Mouse (Mus musculus): ENCODE data around the gene Gm21987. TPM values are rescaled to one million over a fixed set of nuclear protein-coding genes. Genes with fewer than 3 reads are reported as not detected.
"Not testable (repeated sequence)": the region's sequence is repeated elsewhere in the genome, so short reads cannot be mapped to it uniquely, and the experiment has no call there.

The Gm21987 gene
- total and polyA plus RNA-seq, 2 experiments from 2014 or later, result not detected

DNA sequence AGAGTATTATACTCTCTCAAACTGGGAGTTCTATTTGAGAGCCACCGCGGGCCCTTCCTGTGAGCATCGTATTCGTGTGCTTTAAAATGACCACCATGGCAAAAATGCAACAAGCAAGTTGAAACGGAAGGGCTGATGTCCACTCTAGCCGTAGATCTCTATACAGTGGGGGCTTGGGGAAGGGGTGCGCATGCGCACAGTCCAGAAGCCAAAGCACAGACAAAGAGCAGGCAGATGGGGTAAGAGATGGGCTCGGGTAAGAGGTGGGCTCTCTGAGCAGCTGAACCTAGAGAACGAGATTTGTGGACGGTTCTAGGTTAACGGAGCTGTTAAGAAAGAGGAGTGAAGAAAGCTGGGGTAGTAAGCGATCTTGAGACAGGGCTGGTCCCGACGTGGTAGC is 22.5 kb upstream of the Gm21987 start:
- Histone ChIP-seq H3K27ac (ENCODE audit: low read depth, low read length) (no peak overlapping the region), H3K9me3 (ENCODE audit: low read length) (no peaks in the 10 kb centered on the region), H3K4me2 (ENCODE audit: low read depth, low read length, poor library complexity, severe bottlenecking) (no peak overlapping the region), H3K36me3 (ENCODE audit: insufficient read depth, low read length) (no peaks in the 10 kb centered on the region), H3K4me1 (ENCODE audit: insufficient read depth, low read length) (no peaks in the 10 kb centered on the region), H3K27me3 (ENCODE audit: insufficient read depth, low read length) (no peaks in the 10 kb centered on the region), H3K4me3 (ENCODE audit: low read depth, low read length) (no peak overlapping the region), H3K9ac (replicated peaks; ENCODE audit: low read length, poor library complexity, severe bottlenecking) (no peak overlapping the region)
- 88% methylated on average over 15 of the region's 15 CpGs for WGBS
- no peak for DNase-seq (ENCODE audit: low spot score)
- ATAC-seq (ENCODE audit: low FRiP score), result no peak
- TF ChIP-seq CTCF (IDR thresholded peaks at IDR 0.05), result no peak

DNA sequence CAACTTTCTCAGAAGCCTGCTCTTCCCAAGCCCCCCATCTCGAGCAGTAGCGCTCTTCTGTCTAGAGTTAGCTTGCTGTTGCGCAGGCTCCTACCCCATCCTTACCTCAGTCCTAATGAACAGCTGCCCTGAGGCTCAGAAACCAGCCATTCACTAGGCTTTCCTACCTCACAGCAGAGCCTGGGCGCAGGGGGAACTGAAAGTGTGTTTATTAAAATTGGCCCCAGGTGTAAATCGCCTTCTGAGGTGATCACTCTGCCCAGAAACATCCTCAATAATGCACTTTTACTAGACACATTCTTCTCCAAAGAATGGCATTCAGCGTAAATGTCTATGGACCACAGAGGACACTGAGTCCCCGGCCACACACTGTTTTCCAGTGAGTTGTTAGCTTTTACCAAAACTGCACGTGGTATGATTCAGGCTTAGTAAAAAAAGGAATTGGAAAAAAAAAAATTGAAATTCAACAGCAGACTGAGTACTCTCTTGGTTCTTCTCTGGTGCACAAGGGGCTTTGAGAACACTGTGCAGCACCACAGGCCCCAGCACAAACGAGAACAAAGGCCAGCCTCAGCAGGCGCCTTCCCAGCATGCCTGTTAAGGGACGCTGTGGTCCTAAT is 20.0 kb upstream of the Gm21987 start:
- H3K9ac ChIP-seq (replicated peaks; ENCODE audit: low read length, poor library complexity, severe bottlenecking), result no peak overlapping the region
- H3K4me2 ChIP-seq (ENCODE audit: low read depth, low read length, poor library complexity, severe bottlenecking), result no peak overlapping the region
- DNase-seq (ENCODE audit: low spot score), result no peak
- H3K27ac ChIP-seq (ENCODE audit: low read depth, low read length), result no peak overlapping the region
- TF ChIP-seq CTCF (IDR thresholded peaks at IDR 0.05), result no peak
- H3K4me3 ChIP-seq (ENCODE audit: low read depth, low read length), result no peak overlapping the region
- ATAC-seq (ENCODE audit: low FRiP score), result no peak
- WGBS, result 75% methylated on average over 11 of the region's 11 CpGs
- H3K4me1 ChIP-seq (ENCODE audit: insufficient read depth, low read length), result no peaks in the 10 kb centered on the region
- H3K36me3 ChIP-seq (ENCODE audit: insufficient read depth, low read length), result no peaks in the 10 kb centered on the region
- no peaks in the 10 kb centered on the region for H3K27me3 ChIP-seq (ENCODE audit: insufficient read depth, low read length)
- no peaks in the 10 kb centered on the region for H3K9me3 ChIP-seq (ENCODE audit: low read length)

DNA sequence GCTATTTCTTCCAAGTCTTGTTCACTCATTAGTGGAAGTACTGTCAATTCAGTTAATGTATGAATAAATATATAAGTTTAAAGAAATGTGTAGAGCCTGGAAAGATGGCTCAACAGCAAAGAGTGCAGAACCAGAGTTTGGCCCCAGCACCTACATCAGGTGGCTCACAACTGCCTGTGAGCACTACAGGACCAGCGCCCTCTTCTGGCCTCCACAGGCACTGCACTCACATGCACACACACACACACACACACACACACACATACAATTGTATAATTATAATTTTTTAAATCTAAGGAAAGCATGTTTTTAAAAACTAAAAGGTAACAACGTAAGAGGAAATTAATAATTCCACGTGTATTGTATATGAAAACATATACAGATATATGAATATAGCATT is 17.5 kb upstream of the Gm21987 start:
- Histone ChIP-seq H3K4me1 (ENCODE audit: insufficient read depth, low read length) (no peaks in the 10 kb centered on the region), H3K9me3 (ENCODE audit: low read length) (no peaks in the 10 kb centered on the region), H3K4me3 (ENCODE audit: low read depth, low read length) (no peak overlapping the region), H3K36me3 (ENCODE audit: insufficient read depth, low read length) (no peaks in the 10 kb centered on the region), H3K9ac (replicated peaks; ENCODE audit: low read length, poor library complexity, severe bottlenecking) (no peak overlapping the region), H3K27me3 (ENCODE audit: insufficient read depth, low read length) (no peaks in the 10 kb centered on the region), H3K4me2 (ENCODE audit: low read depth, low read length, poor library complexity, severe bottlenecking) (no peak overlapping the region), H3K27ac (ENCODE audit: low read depth, low read length) (no peak overlapping the region)
- peak; percentile 29 for TF ChIP-seq CTCF (IDR thresholded peaks at IDR 0.05)
- no peak for ATAC-seq (ENCODE audit: low FRiP score)
- 89% methylated on average over 3 of the region's 3 CpGs for WGBS
- DNase-seq (ENCODE audit: low spot score), result no peak

DNA sequence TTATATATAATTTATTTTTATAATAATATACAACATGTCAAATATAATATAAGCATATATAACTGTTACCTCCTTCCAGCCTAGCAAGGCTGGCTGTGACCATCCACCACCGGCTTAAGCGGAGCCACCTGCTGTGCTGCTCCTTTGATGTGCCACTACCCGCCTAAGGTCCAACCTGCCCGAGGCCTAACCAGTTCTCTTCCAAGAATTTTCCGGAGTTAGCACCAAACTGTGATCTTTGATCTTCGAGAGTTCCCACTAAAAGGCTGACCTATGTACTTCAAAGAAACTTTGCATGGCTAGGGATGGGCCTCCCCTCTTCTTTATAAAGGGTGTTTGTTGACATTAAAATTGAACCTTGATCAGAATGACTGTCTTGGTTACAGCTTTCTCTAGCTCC is 12.4 kb upstream of the Gm21987 start:
- Histone ChIP-seq H3K9ac (replicated peaks; ENCODE audit: low read length, poor library complexity, severe bottlenecking) (no peak overlapping the region), H3K36me3 (ENCODE audit: insufficient read depth, low read length) (no peaks in the 10 kb centered on the region), H3K4me2 (ENCODE audit: low read depth, low read length, poor library complexity, severe bottlenecking) (no peak overlapping the region), H3K9me3 (ENCODE audit: low read length) (no peaks in the 10 kb centered on the region), H3K27ac (ENCODE audit: low read depth, low read length) (no peak overlapping the region), H3K4me1 (ENCODE audit: insufficient read depth, low read length) (no peaks in the 10 kb centered on the region), H3K4me3 (ENCODE audit: low read depth, low read length) (no peak overlapping the region), H3K27me3 (ENCODE audit: insufficient read depth, low read length) (no peaks in the 10 kb centered on the region)
- no peak for TF ChIP-seq CTCF (IDR thresholded peaks at IDR 0.05)
- 37% methylated on average over 6 of the region's 6 CpGs for WGBS
- DNase-seq (ENCODE audit: low spot score) (no peak), ATAC-seq (ENCODE audit: low FRiP score) (no peak)

DNA sequence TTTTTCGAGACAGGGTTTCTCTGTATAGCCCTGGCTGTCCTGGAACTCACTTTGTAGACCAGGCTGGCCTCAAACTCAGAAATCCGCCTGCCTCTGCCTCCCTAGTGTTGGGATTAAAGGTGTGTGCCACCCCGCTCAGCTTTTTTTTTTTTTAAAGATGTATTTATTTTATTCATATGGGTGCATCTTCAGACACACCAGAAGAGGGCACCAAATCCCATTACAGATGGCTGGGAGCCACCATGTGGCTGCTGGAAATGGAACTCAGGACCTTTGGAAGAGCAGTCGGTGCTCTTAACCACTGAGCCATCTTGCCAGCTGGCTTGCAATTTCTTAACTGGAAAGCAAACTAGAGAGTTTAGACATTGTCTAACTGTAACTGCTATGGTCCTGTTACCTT is 8.8 kb upstream of the Gm21987 start:
- ATAC-seq (ENCODE audit: low FRiP score); H3K4me3 ChIP-seq (ENCODE audit: low read depth, low read length); H3K4me2 ChIP-seq (ENCODE audit: low read depth, low read length, poor library complexity, severe bottlenecking); H3K9ac ChIP-seq (replicated peaks; ENCODE audit: low read length, poor library complexity, severe bottlenecking); H3K9me3 ChIP-seq (ENCODE audit: low read length); DNase-seq (ENCODE audit: low spot score); H3K4me1 ChIP-seq (ENCODE audit: insufficient read depth, low read length); H3K27me3 ChIP-seq (ENCODE audit: insufficient read depth, low read length); H3K36me3 ChIP-seq (ENCODE audit: insufficient read depth, low read length); H3K27ac ChIP-seq (ENCODE audit: low read depth, low read length): not testable (repeated sequence)
- 92% methylated on average over 4 of the region's 4 CpGs for WGBS

DNA sequence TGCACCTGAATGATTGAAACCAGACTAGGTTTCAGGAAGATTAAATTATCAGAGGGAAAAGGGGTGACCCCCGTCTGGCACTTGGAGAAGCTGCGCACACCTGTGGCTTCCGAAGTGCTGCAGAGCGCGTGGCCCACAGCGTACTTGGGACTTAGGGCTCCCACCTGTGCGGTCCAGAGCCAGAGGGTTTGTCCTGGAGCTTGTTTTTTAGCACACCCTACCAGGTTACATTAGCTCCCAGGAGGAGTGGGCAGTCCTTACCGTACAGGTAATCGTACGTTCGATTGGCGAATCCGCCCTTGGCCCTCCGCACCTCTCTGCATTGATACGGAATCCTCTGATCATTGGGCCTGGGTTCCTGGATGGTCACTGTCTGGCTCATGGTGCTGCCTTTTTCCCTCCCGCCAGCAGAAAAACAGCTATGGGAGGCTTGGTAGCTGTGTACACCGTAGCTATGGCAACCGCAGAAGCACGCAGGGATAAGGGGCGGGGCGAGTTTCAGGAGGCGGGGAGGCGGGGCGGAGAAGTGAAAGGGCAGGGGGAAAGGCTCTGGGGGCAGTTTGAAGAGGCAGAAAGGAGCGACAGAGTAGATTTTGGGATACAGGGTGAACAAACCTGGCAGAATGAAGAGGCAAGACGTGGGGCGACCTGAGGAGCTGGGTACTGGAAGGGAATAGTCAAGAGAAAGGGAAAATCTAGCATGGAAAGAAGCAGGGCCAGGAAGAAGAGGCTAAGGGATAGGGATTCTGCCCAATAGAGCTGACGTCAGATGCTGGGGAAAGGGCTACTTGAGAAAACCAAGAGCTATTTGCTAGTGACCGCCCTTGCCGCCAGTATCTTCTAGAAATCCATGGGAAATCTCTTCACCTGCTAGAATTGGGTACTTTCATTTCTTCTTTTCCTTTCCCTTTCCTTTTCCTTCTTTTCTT is 5.2 kb upstream of the Gm21987 start, which contains the start of gene Maats1:
Gene Maats1, minus strand, starts transcription at position 748 of the 929 bp plus-strand sequence.
- Histone ChIP-seq H3K9me3 (ENCODE audit: low read length) (no peaks in the 10 kb centered on the region), H3K9ac (replicated peaks; ENCODE audit: low read length, poor library complexity, severe bottlenecking) (peak within 1 kb of the TSS; percentile 57), H3K36me3 (ENCODE audit: insufficient read depth, low read length) (no peaks in the 10 kb centered on the region), H3K4me3 (ENCODE audit: low read depth, low read length) (peak within 1 kb of the TSS; percentile 47), H3K27me3 (ENCODE audit: insufficient read depth, low read length) (no peaks in the 10 kb centered on the region), H3K4me2 (ENCODE audit: low read depth, low read length, poor library complexity, severe bottlenecking) (peak within 1 kb of the TSS; percentile 63), H3K27ac (ENCODE audit: low read depth, low read length) (0 out of 2 replicates have a peak within 1 kb of the TSS, but pooled peaks have one; percentile 38), H3K4me1 (ENCODE audit: insufficient read depth, low read length) (no peaks in the 10 kb centered on the region)
- DNase-seq (ENCODE audit: low spot score) (peak; percentile 83), ATAC-seq (ENCODE audit: low FRiP score) (peak; percentile 85)
- WGBS, result 7% methylated on average over 30 of the region's 30 CpGs
- TF ChIP-seq CTCF (IDR thresholded peaks at IDR 0.05), result no peak

Measured in midbrain, postnatal 0 days (tissue).